Mouse (Mus musculus) hindbrain, postnatal 0 days (tissue): ENCODE results near the gene Slc12a8. TPM values are rescaled to one million over a fixed set of nuclear protein-coding genes. Genes with fewer than 3 reads are reported as not detected.
A peak's percentile ranks its signal among the peaks of the same experiment; 100 is the strongest.

Source experiments
- ATAC-seq: fragments of 200-750 bp; cut with Nextera tagmentation; 2 replicates; pipeline ENCODE4 v1.8.0; 2017; ENCODE audit warnings: mild to moderate bottlenecking, moderate TSS enrichment, moderate library complexity
- DNase-seq: peaks from one replicate; pipeline ENCODE4 v3.0.0-alpha.2; 2015; ENCODE audit warnings: low spot score
- H3K27ac ChIP-seq: fragments of 300-500 bp; sonication (generic); 2 replicates; pipeline ENCODE4 v1.5.1; 2014; ENCODE audit warnings: mild to moderate bottlenecking
- H3K27me3 ChIP-seq: fragments of 300-500 bp; sonication (generic); 2 replicates; pipeline ENCODE4 v1.6.1; 2014; ENCODE audit warnings: low read length, mixed read lengths; ENCODE audit not compliant: insufficient read depth
- H3K36me3 ChIP-seq: fragments of 300-500 bp; sonication (generic); 2 replicates; pipeline ENCODE4 v1.6.1; 2014; ENCODE audit warnings: low read length, mixed read lengths; ENCODE audit not compliant: insufficient read depth
- H3K4me1 ChIP-seq: fragments of 300-500 bp; sonication (generic); 2 replicates; pipeline ENCODE4 v1.6.1; 2014; ENCODE audit warnings: antibody characterized with exemption, low read length, mixed read lengths; ENCODE audit not compliant: insufficient read depth
- H3K4me2 ChIP-seq: fragments of 300-500 bp; sonication (generic); 2 replicates; pipeline ENCODE4 v1.6.1; 2014; ENCODE audit warnings: low read depth, mild to moderate bottlenecking, low read length, moderate library complexity, mixed read lengths
- H3K4me3 ChIP-seq: fragments of 300-500 bp; sonication (generic); 2 replicates; pipeline ENCODE4 v1.5.1; 2014; ENCODE audit warnings: low read length
- H3K9ac ChIP-seq: fragments of 300-500 bp; sonication (generic); replicated peaks from 2 replicates; pipeline ENCODE4 v1.6.1; 2014; ENCODE audit warnings: mild to moderate bottlenecking, low read length, moderate library complexity, mixed read lengths
- H3K9me3 ChIP-seq: fragments of 300-500 bp; sonication (generic); 2 replicates; pipeline ENCODE4 v1.6.1; 2016; ENCODE audit warnings: low read length, mixed read lengths
- CTCF ChIP-seq: IDR thresholded peaks from 2 replicates; pipeline ENCODE4 v1.5.1; 2016; ENCODE audit warnings: antibody characterized with exemption, control low read depth, low read depth
- WGBS: fragments of 180-500 bp; shearing (Covaris S2); extraction: QIAGEN DNeasy Blood & Tissue Kit; methylation state at CpG from one replicate; pipeline ENCODE4 v1.1.7; 2014; 5-methylcytosine and 5-hydroxymethylcytosine counted together
- polyA plus RNA-seq: library from polyadenylated mRNA; unstranded; fragments of >200 nt; fragmentation: Nextera tagmentation; extraction: Ambion mirVana; gene quantifications from 2 replicates; pipeline ENCODE4 v1.2.1, GENCODE M21; 2015
- total RNA-seq: library from RNA; depleted of rRNA; stranded (reverse); fragments of >200 nt; gene quantifications from 2 replicates; pipeline ENCODE4 v1.2.3, GENCODE M21; 2014

Slc12a8 gene
- total and polyA plus RNA-seq, 2 experiments from 2014 or later = 1.2 to 1.6 TPM

- Histone ChIP-seq H3K27ac (no peak overlapping the region), H3K36me3 (no peaks in the 10 kb centered on the region), H3K4me3 (no peak overlapping the region), H3K27me3 (no peaks in the 10 kb centered on the region), H3K9me3 (no peaks in the 10 kb centered on the region), H3K4me2 (no peak overlapping the region), H3K9ac (no peak overlapping the region), H3K4me1 (no peaks in the 10 kb centered on the region)
- no peak for ATAC-seq
- WGBS = 77% methylated on average over 8 of the region's 8 CpGs
- no peak for TF ChIP-seq CTCF
- no peak for DNase-seq
Observed at GRCm38 (mm10) chr16:33536456-33536855, 19.3 kb downstream of the Slc12a8 start.

DNA sequence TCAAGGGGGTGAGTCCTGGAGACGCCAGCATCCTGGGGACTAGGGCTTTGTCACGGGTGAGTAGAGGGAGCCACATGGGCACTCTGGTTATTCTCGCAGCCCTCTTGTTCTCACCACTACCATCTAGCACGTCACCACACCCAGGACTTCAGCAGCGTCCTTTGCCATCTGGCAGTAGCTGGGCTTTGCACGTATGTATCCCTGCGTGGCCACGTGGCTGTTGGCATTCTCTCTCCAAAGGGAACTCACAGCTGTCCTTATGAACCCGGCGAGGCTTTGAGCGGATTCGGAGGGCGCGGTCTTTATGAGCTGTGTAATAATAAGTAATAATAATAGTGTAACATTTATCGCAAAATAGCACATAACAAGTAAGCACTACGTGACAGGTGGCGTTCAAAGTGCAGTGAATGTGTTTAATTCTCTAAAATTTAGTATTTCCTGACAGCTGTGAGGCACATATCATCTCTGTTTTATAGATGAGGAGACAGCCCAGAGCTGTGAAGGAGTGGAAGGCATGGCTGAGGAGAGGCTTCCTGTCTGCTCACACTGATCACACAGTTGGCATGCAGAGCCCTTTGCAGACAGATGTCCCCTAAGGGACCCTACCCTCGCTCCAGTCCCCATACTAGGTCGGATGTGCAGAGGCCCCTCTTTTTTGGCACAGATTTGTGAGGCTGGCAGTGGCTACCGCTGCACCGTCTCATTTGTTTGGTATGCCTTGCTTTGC, 20.5 kb downstream of the Slc12a8 start:
- no peaks in the 10 kb centered on the region for H3K36me3 ChIP-seq
- H3K27ac ChIP-seq = no peak overlapping the region
- no peaks in the 10 kb centered on the region for H3K9me3 ChIP-seq
- H3K27me3 ChIP-seq = no peaks in the 10 kb centered on the region
- H3K4me2 ChIP-seq = no peak overlapping the region
- 59% methylated on average over 21 of the region's 21 CpGs for WGBS
- TF ChIP-seq CTCF = no peak
- DNase-seq = peak; percentile 31
- H3K4me3 ChIP-seq = no peak overlapping the region
- ATAC-seq = 0 out of 2 replicates have a peak, but pooled peaks have one; percentile 29
- H3K9ac ChIP-seq = no peak overlapping the region
- no peaks in the 10 kb centered on the region for H3K4me1 ChIP-seq

GRCm38 (mm10) chr16:33544346-33544745, 27.2 kb downstream of the Slc12a8 start:
- no peak for TF ChIP-seq CTCF
- WGBS = 96% methylated on average over 2 of the region's 2 CpGs
- no peaks in the 10 kb centered on the region for H3K4me1 ChIP-seq

GRCm38 (mm10) chr16:33545530-33545929, 28.4 kb downstream of the Slc12a8 start:
- no peak for TF ChIP-seq CTCF
- Histone ChIP-seq H3K4me1 (no peaks in the 10 kb centered on the region), H3K36me3 (no peaks in the 10 kb centered on the region), H3K4me2 (no peak overlapping the region), H3K9me3 (no peaks in the 10 kb centered on the region), H3K27ac (no peak overlapping the region), H3K9ac (no peak overlapping the region), H3K4me3 (no peak overlapping the region), H3K27me3 (no peaks in the 10 kb centered on the region)
- WGBS = 82% methylated on average over 4 of the region's 4 CpGs
- ATAC-seq = no peak
- DNase-seq = no peak

More at GRCm38 (mm10) chr16:33544346-33544745, 27.2 kb downstream of the Slc12a8 start:
- DNase-seq = no peak
- Histone ChIP-seq H3K9ac (no peak overlapping the region), H3K4me3 (no peak overlapping the region), H3K36me3 (no peaks in the 10 kb centered on the region), H3K9me3 (no peaks in the 10 kb centered on the region), H3K27ac (no peak overlapping the region), H3K27me3 (no peaks in the 10 kb centered on the region), H3K4me2 (no peak overlapping the region)
- ATAC-seq = no peak

- ATAC-seq (peak; percentile 84), DNase-seq (peak; percentile 48)
- H3K4me1 ChIP-seq = no peaks in the 10 kb centered on the region
- no peak overlapping the region for H3K9ac ChIP-seq
- WGBS = 50% methylated on average over 9 of the region's 9 CpGs
- H3K4me2 ChIP-seq = no peak overlapping the region
- H3K4me3 ChIP-seq = no peak overlapping the region
- no peaks in the 10 kb centered on the region for H3K36me3 ChIP-seq
- no peak overlapping the region for H3K27ac ChIP-seq
- H3K27me3 ChIP-seq = no peaks in the 10 kb centered on the region
- no peaks in the 10 kb centered on the region for H3K9me3 ChIP-seq
- no peak for TF ChIP-seq CTCF
Observed at GRCm38 (mm10) chr16:33553689-33554342, 36.7 kb downstream of the Slc12a8 start.

GRCm38 (mm10) chr16:33558121-33558520, 41.0 kb downstream of the Slc12a8 start:
- Histone ChIP-seq H3K27me3 (no peaks in the 10 kb centered on the region), H3K4me3 (no peak overlapping the region), H3K4me2 (no peak overlapping the region), H3K9me3 (no peaks in the 10 kb centered on the region), H3K9ac (no peak overlapping the region), H3K27ac (no peak overlapping the region), H3K4me1 (peaks cover 4% of the 10 kb centered on the region; the same call in 1 of the 2 replicates), H3K36me3 (no peaks in the 10 kb centered on the region)
- DNase-seq = no peak
- no peak for ATAC-seq
- TF ChIP-seq CTCF = no peak
- WGBS = 76% methylated on average over 12 of the region's 12 CpGs

DNA sequence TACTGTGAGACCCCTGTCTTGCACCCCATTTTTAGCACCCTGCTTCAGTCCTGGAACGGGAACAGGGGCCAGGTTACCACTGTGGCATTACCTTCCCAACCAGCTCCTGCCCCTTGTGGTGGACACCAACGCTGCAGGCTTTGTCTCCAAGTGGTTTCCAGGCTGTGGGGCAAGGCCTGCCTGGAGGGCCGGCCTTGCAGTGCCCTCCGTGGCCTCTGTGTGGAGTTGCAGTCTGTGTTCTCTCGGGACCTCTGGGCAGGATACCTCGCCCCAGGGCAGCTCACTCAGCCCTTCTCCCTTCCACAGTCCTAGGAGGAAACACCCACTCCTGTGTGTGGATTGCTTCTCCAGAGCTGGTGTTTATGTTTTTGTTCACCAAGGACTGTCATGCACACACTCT, 43.2 kb downstream of the Slc12a8 start:
- H3K9ac ChIP-seq = no peak overlapping the region
- H3K27ac ChIP-seq = peak overlapping the region; percentile 8; the same call in 1 of the 2 replicates
- no peaks in the 10 kb centered on the region for H3K9me3 ChIP-seq
- peaks cover 4% of the 10 kb centered on the region; the same call in 1 of the 2 replicates for H3K4me1 ChIP-seq
- H3K36me3 ChIP-seq = no peaks in the 10 kb centered on the region
- H3K4me2 ChIP-seq = no peak overlapping the region
- WGBS = 5% methylated on average over 6 of the region's 6 CpGs
- ATAC-seq (peak; percentile 92), DNase-seq (peak; percentile 85)
- no peaks in the 10 kb centered on the region for H3K27me3 ChIP-seq
- peak; percentile 91 for TF ChIP-seq CTCF
- H3K4me3 ChIP-seq = no peak overlapping the region
